Mouse (Mus musculus): ENCODE measurements around the gene Fam213b.

- no peak for TF ChIP-seq POLR2A (IDR thresholded peaks at IDR 0.05; ENCODE audit: insufficient read length, low read depth)
- TF ChIP-seq CEBPB (IDR thresholded peaks at IDR 0.05; ENCODE audit: insufficient read depth, poor library complexity, severe bottlenecking), result no peak
- TF ChIP-seq TCF3 (IDR thresholded peaks at IDR 0.05; ENCODE audit: insufficient read length, low read depth), result no peak
- TF ChIP-seq E2F4 (IDR thresholded peaks at IDR 0.05; ENCODE audit: insufficient read depth), result no peak
- TF ChIP-seq MYOD1 (IDR thresholded peaks at IDR 0.05; ENCODE audit: control insufficient read depth in 1 of 3, insufficient read length in 2 of 3, low read depth in 2 of 3), result no peak
- no peak for TF ChIP-seq USF1 (IDR thresholded peaks at IDR 0.05; ENCODE audit: low read depth)
- TF ChIP-seq TCF12 (IDR thresholded peaks at IDR 0.05; ENCODE audit: insufficient read depth, poor library complexity, severe bottlenecking), result no peak
- no peak for TF ChIP-seq SRF (IDR thresholded peaks at IDR 0.05; ENCODE audit: control insufficient read depth, insufficient read length, low read depth)
These were observed 29.0 kb upstream of the Fam213b start for GRCm38 (mm10) chr4:154927899-154928337.

Measured in myocyte (in vitro differentiated cells).